Mouse (Mus musculus): ENCODE data around the gene Gyg. TPM values are rescaled to one million over a fixed set of nuclear protein-coding genes. Genes with fewer than 3 reads are reported as not detected.

The Gyg gene
- polyA plus RNA-seq, 1 experiment, result 12.1 TPM

DNA sequence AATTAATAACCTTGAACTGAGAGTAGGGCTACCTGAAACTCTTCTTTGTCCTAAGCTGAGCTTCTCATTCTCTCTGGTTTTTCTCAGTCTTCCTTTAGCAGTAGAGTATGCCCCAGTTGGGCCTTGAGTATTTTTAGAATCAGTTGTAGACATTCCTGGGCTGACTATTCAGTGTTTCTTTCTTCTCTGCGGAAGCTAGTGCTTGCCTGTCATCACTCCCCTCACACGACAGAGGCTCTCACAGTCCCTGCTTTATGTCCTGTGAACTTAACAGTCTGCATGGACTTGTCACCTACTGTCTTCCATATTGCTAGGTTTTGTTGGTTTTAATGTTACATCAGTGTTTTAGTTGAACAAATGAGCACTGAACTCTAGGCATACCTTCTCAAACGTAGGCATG is 73.0 kb downstream of the Gyg start:
- no peaks in the 10 kb centered on the region for H3K27me3 ChIP-seq (ENCODE audit: control insufficient read depth, insufficient read depth, low read length)
- 86% methylated on average over 3 of the region's 3 CpGs for WGBS
- H3K36me3 ChIP-seq (ENCODE audit: control insufficient read depth, insufficient read depth, low read length), result peaks cover 28% of the 10 kb centered on the region
- TF ChIP-seq POLR2A (IDR thresholded peaks at IDR 0.05; ENCODE audit: low read depth, low read length) (no peak), CTCF (IDR thresholded peaks at IDR 0.05; ENCODE audit: extremely low read depth, insufficient read depth, insufficient read length, insufficient replicate concordance) (no peak)
- H3K4me3 ChIP-seq (ENCODE audit: extremely low read depth, insufficient read depth, insufficient read length), result no peak overlapping the region
- no peaks in the 10 kb centered on the region for H3K4me1 ChIP-seq (ENCODE audit: control insufficient read depth, insufficient read depth, insufficient read length)
- H3K27ac ChIP-seq (ENCODE audit: insufficient read depth, low read length), result no peak overlapping the region
- DNase-seq (ENCODE audit: low read depth in 1 of 2, low spot score in 2 of 2), result no peak

GRCm38 (mm10) chr3:20076145-20077053 is 78.7 kb downstream of the Gyg start:
- Histone ChIP-seq H3K4me1 (ENCODE audit: control insufficient read depth, insufficient read depth, insufficient read length) (no peaks in the 10 kb centered on the region), H3K27ac (ENCODE audit: insufficient read depth, low read length) (no peak overlapping the region), H3K27me3 (ENCODE audit: control insufficient read depth, insufficient read depth, low read length) (no peaks in the 10 kb centered on the region), H3K36me3 (ENCODE audit: control insufficient read depth, insufficient read depth, low read length) (peaks cover 21% of the 10 kb centered on the region), H3K4me3 (ENCODE audit: extremely low read depth, insufficient read depth, insufficient read length) (no peak overlapping the region)
- DNase-seq (ENCODE audit: low read depth in 1 of 2, low spot score in 2 of 2), result no peak
- TF ChIP-seq CTCF (IDR thresholded peaks at IDR 0.05; ENCODE audit: extremely low read depth, insufficient read depth, insufficient read length, insufficient replicate concordance) (no peak), POLR2A (IDR thresholded peaks at IDR 0.05; ENCODE audit: low read depth, low read length) (no peak)
- 76% methylated on average over 11 of the region's 11 CpGs for WGBS

Other genes with a start within 250 kb of the Gyg start
- 5.1 and 6.3 TPM in 2 replicates for gene Cp, start 198.3 kb downstream of the Gyg start, polyA plus RNA-seq (2012; rRNA removed)
- gene Hps3, start 120.0 kb downstream of the Gyg start, polyA plus RNA-seq (2012; rRNA removed), result 58.4 and 97.2 TPM in 2 replicates
- gene Hltf, start 97.5 kb downstream of the Gyg start, polyA plus RNA-seq (2012; rRNA removed), result 3.9 and 4.1 TPM in 2 replicates
- 0.15 and 0.30 TPM in 2 replicates for gene Cpa3, start 86.9 kb upstream of the Gyg start, polyA plus RNA-seq (2012; rRNA removed)
- 211 and 326 TPM in 2 replicates for gene Cpb1, start 120.4 kb upstream of the Gyg start, polyA plus RNA-seq (2012; rRNA removed)
- gene Agtr1b, start 211.9 kb upstream of the Gyg start, polyA plus RNA-seq (2012; rRNA removed), result not detected in 2 replicates

Measured in spleen, adult 2 months (tissue).